Mouse (Mus musculus) liver, embryonic 13.5 days (tissue): ENCODE measurements around the gene H2al1m. TPM values are rescaled to one million over a fixed set of nuclear protein-coding genes. Genes with fewer than 3 reads are reported as not detected.
"Not testable (repeated sequence)": the region's sequence is repeated elsewhere in the genome, so short reads cannot be mapped to it uniquely, and the experiment has no call there.

Experiments used
- ATAC-seq: fragments of 200-750 bp; cut with Nextera tagmentation; 2 replicates; pipeline ENCODE4 v1.8.0; 2017; ENCODE audit warnings: low read depth, mild to moderate bottlenecking, moderate number of reproducible peaks, moderate library complexity
- DNase-seq: peaks from one replicate; pipeline ENCODE4 v3.0.0; 2022
- H3K27ac ChIP-seq: fragments of 300-500 bp; sonication (generic); 2 replicates; pipeline ENCODE4 v1.5.1; 2015; ENCODE audit warnings: moderate library complexity, mild to moderate bottlenecking, inconsistent platforms
- H3K27me3 ChIP-seq: fragments of 300-500 bp; sonication (generic); 2 replicates; pipeline ENCODE4 v1.6.1; 2015; ENCODE audit warnings: mild to moderate bottlenecking, inconsistent platforms
- H3K36me3 ChIP-seq: fragments of 300-500 bp; sonication (generic); 2 replicates; pipeline ENCODE4 v1.6.1; 2015; ENCODE audit warnings: mild to moderate bottlenecking, inconsistent platforms
- H3K4me1 ChIP-seq: fragments of 300-500 bp; sonication (generic); replicated peaks from 2 replicates; pipeline ENCODE4 v1.6.1; 2015; ENCODE audit warnings: inconsistent platforms
- H3K4me2 ChIP-seq: fragments of 300-500 bp; sonication (generic); 2 replicates; pipeline ENCODE4 v1.6.1; 2015; ENCODE audit warnings: inconsistent platforms, mild to moderate bottlenecking, moderate library complexity
- H3K4me3 ChIP-seq: fragments of 300-500 bp; sonication (generic); replicated peaks from 2 replicates; pipeline ENCODE4 v1.5.1; 2015; ENCODE audit warnings: mild to moderate bottlenecking, inconsistent platforms
- H3K9ac ChIP-seq: fragments of 300-500 bp; sonication (generic); 2 replicates; pipeline ENCODE4 v1.6.1; 2015; ENCODE audit warnings: mild to moderate bottlenecking, inconsistent platforms
- H3K9me3 ChIP-seq: fragments of 300-500 bp; sonication (generic); replicated peaks from 2 replicates; pipeline ENCODE4 v1.6.1; 2016; ENCODE audit warnings: inconsistent platforms
- WGBS: fragments of 180-500 bp; shearing (Covaris S2); methylation state at CpG from one replicate; pipeline ENCODE4 v1.1.7; 2015; ENCODE audit not compliant: insufficient replicate concordance; 5-methylcytosine and 5-hydroxymethylcytosine counted together
- polyA plus RNA-seq: library from polyadenylated mRNA; unstranded; fragments of >200 nt; fragmentation: Nextera tagmentation; extraction: Ambion mirVana; gene quantifications from 2 replicates; pipeline ENCODE4 v1.2.1, GENCODE M21; 2015

Gene H2al1m
- polyA plus RNA-seq, result 1.5 and 1.8 TPM in 2 replicates

DNA sequence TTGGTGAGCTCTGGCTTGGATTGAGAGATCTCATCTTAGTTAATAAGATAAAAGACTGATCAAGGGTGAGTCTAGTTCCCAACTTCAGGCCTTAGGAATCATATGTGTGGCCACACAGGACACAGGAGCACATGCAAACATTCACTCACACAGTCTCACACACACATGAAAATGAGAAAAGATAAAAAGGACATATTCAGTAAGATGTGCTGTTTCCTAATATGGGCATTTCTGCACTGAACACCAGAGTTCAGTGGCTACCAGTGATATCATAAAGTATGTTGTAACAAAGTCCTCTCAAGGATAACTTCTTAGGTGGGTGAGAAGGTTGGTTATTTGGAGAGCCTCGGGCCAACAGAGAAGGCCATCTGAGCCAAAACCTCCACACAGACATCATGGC is at the start of gene H2al1m:
Gene H2al1m (plus strand): TSS at position 301 of the 400 bp plus-strand sequence.
- not testable (repeated sequence) for H3K9me3 ChIP-seq, H3K27ac ChIP-seq, H3K36me3 ChIP-seq, H3K9ac ChIP-seq, DNase-seq, ATAC-seq, H3K4me3 ChIP-seq, H3K27me3 ChIP-seq, H3K4me1 ChIP-seq, H3K4me2 ChIP-seq
- no CpG with 5 or more reads among the region's 1 CpGs for WGBS

DNA sequence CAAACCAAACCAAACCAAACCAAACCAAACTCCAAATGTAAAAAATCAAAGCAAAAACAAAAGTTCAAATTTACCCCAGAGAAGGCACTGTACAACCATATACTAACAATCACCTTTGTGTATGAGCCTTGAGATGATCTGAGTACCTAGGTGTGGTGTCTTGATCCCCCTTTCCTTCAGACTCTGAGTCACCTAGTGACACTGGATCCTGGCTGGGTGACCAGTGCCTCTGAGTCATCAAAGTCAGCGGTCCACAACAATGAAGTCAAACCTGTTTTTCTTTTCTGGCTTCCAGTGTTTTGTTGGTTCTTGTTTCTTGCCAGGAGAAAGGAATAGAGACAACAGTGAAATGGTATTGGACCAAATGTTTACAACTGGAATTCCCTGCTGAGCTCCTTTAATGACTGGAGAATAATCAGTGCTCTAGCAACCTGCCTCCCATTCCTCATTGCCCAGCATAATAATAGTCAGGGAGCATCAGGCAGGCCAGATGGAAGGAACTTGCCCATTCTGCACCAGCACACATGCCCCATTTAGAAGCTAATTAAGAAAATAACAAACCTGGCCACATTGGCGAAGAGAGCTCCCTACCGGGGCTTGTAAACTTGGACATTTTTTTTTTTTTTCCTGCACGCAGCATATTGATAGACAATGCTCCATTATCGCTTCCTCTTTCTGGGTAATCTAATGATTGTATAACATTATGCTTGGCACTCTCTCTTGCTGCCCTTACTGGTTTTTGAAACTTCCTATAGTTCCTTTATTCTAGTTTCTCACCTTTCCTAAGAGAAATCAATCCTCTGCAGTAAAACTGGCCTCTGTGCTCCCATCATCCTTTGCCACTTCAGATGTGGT is 42.6 kb upstream of the H2al1m start:
- H3K36me3 ChIP-seq, result no peaks in the 10 kb centered on the region
- no peak overlapping the region for H3K4me2 ChIP-seq
- H3K4me1 ChIP-seq, result peaks cover 27% of the 10 kb centered on the region
- no peak overlapping the region for H3K27ac ChIP-seq
- H3K9ac ChIP-seq, result no peak overlapping the region
- DNase-seq (no peak), ATAC-seq (no peak)
- no peaks in the 10 kb centered on the region for H3K9me3 ChIP-seq
- WGBS, result 72% methylated on average over 5 of the region's 5 CpGs
- no peak overlapping the region for H3K4me3 ChIP-seq
- no peaks in the 10 kb centered on the region for H3K27me3 ChIP-seq

DNA sequence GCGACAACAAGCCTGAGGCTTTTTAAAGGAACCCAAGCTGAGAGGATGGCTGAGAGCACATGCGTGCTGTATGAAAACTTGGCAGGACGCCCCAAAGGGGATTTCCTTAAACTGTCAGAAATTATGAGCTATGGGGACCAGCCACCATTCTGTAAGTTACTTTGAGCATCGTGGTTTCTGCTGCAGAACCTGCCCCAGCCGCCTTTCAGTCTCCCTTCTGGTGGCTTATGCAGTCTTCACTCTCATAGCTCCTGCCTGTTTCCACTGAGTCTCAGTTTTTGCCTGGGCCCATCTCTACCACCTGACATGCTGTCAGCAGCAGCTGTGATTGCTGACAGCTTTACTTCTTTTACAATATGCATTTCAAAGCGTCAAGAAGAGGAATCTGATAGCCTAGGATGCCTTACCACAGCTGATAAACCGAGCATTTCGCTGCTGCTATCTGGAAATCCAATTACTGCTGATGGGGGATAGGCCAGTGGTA is 40.1 kb upstream of the H2al1m start:
- Histone ChIP-seq H3K4me1 (peaks cover 47% of the 10 kb centered on the region), H3K27ac (peak overlapping the region; percentile 78), H3K9me3 (no peaks in the 10 kb centered on the region), H3K4me2 (peak overlapping the region; percentile 17; the same call in 1 of the 2 replicates), H3K27me3 (no peaks in the 10 kb centered on the region), H3K9ac (peak overlapping the region; percentile 33; the same call in 1 of the 2 replicates), H3K4me3 (no peak overlapping the region), H3K36me3 (no peaks in the 10 kb centered on the region)
- 43% methylated on average over 8 of the region's 8 CpGs for WGBS
- DNase-seq, result no peak
- ATAC-seq, result no peak; the same call in 1 of the 2 replicates

DNA sequence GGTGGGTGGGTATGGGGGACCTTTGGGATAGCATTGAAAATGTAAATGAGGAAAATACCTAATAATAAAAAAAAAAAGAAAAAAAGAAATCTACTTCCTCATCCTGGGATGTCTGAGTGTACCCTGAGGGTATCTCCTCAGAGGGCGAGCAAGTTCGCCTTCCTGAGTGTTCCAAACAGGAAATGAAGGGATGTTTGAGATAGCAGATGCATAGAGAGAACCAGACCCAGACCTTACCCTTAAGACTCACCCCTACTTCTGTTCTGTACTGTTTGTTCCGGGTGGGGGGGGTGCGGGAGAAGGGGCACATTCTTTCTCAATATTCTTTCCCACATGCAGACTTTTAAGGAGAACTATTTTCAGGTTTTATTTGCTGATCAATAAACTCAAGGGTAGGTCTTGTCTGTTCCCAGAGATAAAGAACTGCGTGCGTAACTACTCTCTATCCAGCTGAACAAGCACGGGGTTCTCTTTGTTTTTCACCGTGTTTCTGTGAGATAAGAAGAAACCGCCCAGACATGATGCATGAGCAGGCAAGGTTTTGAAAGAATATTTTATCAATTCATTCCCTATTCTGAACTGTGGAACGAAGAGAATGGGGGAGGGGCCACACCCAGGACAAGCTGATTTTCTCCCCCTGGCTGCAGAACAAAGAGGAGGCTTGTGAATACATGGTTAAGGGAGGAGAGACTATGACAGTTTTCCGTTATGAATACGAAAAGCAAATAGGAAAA is 38.8 kb upstream of the H2al1m start:
- H3K27me3 ChIP-seq, result no peaks in the 10 kb centered on the region
- peaks cover 60% of the 10 kb centered on the region for H3K4me1 ChIP-seq
- H3K4me3 ChIP-seq, result peak overlapping the region; percentile 23; the same call in 1 of the 2 replicates
- peak overlapping the region; percentile 89 for H3K27ac ChIP-seq
- H3K4me2 ChIP-seq, result peak overlapping the region; percentile 47
- H3K36me3 ChIP-seq, result no peaks in the 10 kb centered on the region
- ATAC-seq (peak; percentile 96), DNase-seq (peak; percentile 73)
- H3K9ac ChIP-seq, result peak overlapping the region; percentile 49
- no peaks in the 10 kb centered on the region for H3K9me3 ChIP-seq
- WGBS, result 24% methylated on average over 12 of the region's 12 CpGs

DNA sequence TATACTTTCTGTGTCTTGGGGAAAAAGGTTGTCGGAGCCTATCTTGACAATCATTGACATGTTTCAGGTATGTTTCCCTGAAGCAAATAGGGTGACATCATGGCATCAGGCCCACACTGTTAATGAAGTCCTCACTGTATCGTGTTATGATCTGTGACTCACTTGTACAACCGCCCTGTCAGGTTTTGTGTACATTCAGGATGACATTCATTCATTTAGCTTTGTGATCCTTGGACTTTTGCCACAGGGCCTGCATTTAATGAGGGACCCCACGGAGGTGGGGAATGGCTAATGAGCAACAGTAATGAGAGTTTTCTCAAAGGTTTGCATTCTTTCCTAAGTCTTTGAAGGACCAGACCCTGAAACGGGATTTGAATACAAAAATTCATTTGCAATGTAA is 34.7 kb upstream of the H2al1m start:
- Histone ChIP-seq H3K27ac (peak overlapping the region; percentile 39), H3K4me3 (no peak overlapping the region), H3K4me1 (peaks cover 46% of the 10 kb centered on the region), H3K4me2 (no peak overlapping the region), H3K27me3 (no peaks in the 10 kb centered on the region), H3K9me3 (no peaks in the 10 kb centered on the region), H3K36me3 (no peaks in the 10 kb centered on the region), H3K9ac (no peak overlapping the region)
- 73% methylated on average over 5 of the region's 5 CpGs for WGBS
- ATAC-seq (no peak), DNase-seq (no peak)

DNA sequence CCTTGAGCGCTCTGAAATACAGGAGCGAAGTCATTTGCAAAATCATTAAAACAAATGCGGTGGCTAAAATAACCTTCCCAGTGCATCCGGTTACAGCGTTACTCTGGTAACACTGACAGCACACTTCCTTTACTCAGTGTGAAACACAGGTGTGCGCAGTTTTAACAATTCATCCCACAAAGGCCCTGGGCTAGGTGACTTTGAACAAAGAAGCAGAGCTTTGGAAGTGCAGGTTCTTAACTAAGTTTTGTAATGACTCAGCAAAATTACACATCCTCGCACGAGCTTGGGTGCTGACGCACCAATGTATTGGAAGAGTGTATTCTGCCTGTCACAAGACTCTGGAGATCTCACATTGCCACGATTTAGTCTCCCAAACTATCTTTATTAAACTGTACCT is 29.6 kb upstream of the H2al1m start:
- Histone ChIP-seq H3K4me2 (peak overlapping the region; percentile 57), H3K9me3 (no peaks in the 10 kb centered on the region), H3K27ac (peak overlapping the region; percentile 72), H3K4me3 (peak overlapping the region; percentile 44), H3K4me1 (peaks cover 19% of the 10 kb centered on the region), H3K27me3 (no peaks in the 10 kb centered on the region), H3K9ac (peak overlapping the region; percentile 53), H3K36me3 (no peaks in the 10 kb centered on the region)
- DNase-seq, result no peak
- WGBS, result 58% methylated on average over 10 of the region's 10 CpGs
- ATAC-seq, result peak; percentile 60

DNA sequence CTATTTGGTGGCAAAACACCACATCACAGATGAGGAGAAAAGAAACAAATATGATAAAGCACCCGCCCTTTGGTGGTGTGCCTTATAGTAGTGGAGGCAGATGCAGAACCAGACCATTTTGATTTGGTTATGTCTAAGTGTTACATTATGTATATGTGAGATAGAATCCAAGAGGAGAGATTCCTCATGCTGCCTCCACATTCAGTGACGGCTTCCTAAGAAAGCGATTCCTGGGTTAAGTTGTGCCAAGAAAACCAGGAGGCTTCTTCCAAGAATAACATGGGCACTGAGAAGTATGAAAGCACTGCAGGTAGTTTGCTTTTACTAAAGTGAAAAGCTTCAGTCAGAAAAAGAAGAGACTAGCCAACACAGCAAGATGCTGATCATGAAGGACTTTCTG is 28.7 kb upstream of the H2al1m start:
- no peaks in the 10 kb centered on the region for H3K36me3 ChIP-seq
- peak overlapping the region; percentile 57 for H3K4me3 ChIP-seq
- peak overlapping the region; percentile 70 for H3K9ac ChIP-seq
- H3K27ac ChIP-seq, result peak overlapping the region; percentile 88
- H3K4me2 ChIP-seq, result peak overlapping the region; percentile 55
- no peak for DNase-seq
- no peak for ATAC-seq
- H3K9me3 ChIP-seq, result no peaks in the 10 kb centered on the region
- 66% methylated on average over 3 of the region's 3 CpGs for WGBS
- peaks cover 14% of the 10 kb centered on the region for H3K4me1 ChIP-seq
- no peaks in the 10 kb centered on the region for H3K27me3 ChIP-seq

DNA sequence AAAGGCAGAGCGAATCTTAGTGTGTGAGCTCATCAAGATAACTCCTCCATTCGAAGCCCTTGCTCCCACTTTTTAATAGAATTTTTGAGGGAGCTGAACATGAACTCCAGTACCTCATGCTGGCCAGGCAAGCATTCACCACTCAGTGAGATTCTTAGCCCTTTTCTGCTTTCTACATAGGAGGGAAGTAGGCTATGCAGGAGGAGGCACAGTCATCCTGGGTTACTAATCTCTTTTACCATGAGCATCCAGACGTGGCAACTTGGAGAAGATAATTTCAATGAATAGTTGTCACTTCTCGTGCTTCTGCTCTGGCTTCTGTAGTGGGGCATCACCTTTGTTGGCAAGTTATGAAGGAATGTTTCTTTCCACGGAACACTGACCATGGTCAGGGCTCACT is 26.8 kb upstream of the H2al1m start, which contains the start of gene Gm14862:
Gene Gm14862 (minus strand): TSS at position 134 of the 400 bp plus-strand sequence.
- DNase-seq, result peak; percentile 43
- no peaks in the 10 kb centered on the region for H3K9me3 ChIP-seq
- WGBS, result 48% methylated on average over 5 of the region's 5 CpGs
- peak within 1 kb of the TSS; percentile 57 for H3K4me3 ChIP-seq
- no peaks in the 10 kb centered on the region for H3K27me3 ChIP-seq
- peak; percentile 90 for ATAC-seq
- H3K4me2 ChIP-seq, result peak within 1 kb of the TSS; percentile 55
- no peaks in the 10 kb centered on the region for H3K36me3 ChIP-seq
- H3K27ac ChIP-seq, result peak within 1 kb of the TSS; percentile 88
- peak within 1 kb of the TSS; percentile 70 for H3K9ac ChIP-seq
- H3K4me1 ChIP-seq, result peaks cover 14% of the 10 kb centered on the region

DNA sequence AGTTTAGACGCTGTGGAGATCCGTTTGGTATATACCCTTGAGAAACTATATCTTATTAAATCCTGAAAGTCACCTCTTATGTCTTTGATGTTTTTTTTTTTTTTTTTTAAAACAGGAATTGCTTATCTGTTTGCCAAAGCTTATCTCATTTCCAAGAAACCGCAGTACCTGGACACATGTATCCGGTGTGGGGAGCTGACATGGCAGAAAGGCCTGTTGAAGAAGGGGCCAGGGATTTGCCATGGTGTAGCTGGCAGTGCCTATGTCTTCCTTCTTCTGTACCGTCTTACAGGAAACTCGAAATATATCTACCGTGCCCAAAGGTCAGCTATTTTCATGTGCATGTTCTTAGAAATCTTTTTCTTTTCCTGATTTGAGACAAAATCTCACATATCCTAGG is 25.7 kb upstream of the H2al1m start:
- WGBS, result 50% methylated on average over 7 of the region's 7 CpGs
- peak overlapping the region; percentile 88 for H3K27ac ChIP-seq
- 0 out of 2 replicates have a peak overlapping the region, but pooled peaks have one; percentile 5 for H3K4me2 ChIP-seq
- H3K4me1 ChIP-seq, result peaks cover 13% of the 10 kb centered on the region
- DNase-seq (no peak), ATAC-seq (0 out of 2 replicates have a peak, but pooled peaks have one; percentile 37)
- no peaks in the 10 kb centered on the region for H3K27me3 ChIP-seq
- no peak overlapping the region; the same call in 1 of the 2 replicates for H3K9ac ChIP-seq
- H3K36me3 ChIP-seq, result no peaks in the 10 kb centered on the region
- H3K9me3 ChIP-seq, result no peaks in the 10 kb centered on the region
- H3K4me3 ChIP-seq, result no peak overlapping the region

DNA sequence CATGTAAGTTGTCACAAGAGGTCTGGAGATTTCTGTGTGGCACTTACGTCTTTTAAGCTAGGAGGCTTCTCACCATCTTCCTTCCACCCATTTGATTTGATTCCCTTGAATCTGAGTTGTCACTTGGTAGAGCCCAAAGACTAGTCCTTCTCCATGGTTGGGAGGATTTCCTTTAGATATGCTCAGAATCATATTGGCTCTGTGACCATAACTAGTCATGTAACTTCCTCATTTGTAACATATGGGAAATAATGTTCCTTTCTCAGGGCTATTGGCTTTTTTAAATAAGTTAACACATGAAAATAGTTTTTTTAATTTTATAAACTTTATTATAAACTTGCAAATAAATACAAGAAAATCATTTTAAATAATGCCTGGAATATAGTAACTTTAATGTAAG is 24.3 kb upstream of the H2al1m start:
- H3K9ac ChIP-seq, result no peak overlapping the region
- H3K4me1 ChIP-seq, result peaks cover 12% of the 10 kb centered on the region
- H3K4me2 ChIP-seq, result no peak overlapping the region
- H3K4me3 ChIP-seq, result no peak overlapping the region
- H3K27me3 ChIP-seq, result no peaks in the 10 kb centered on the region
- DNase-seq, result no peak
- no peak overlapping the region for H3K27ac ChIP-seq
- no peaks in the 10 kb centered on the region for H3K36me3 ChIP-seq
- H3K9me3 ChIP-seq, result no peaks in the 10 kb centered on the region
- WGBS, result 68% methylated on average over 1 of the region's 1 CpGs
- ATAC-seq, result no peak

DNA sequence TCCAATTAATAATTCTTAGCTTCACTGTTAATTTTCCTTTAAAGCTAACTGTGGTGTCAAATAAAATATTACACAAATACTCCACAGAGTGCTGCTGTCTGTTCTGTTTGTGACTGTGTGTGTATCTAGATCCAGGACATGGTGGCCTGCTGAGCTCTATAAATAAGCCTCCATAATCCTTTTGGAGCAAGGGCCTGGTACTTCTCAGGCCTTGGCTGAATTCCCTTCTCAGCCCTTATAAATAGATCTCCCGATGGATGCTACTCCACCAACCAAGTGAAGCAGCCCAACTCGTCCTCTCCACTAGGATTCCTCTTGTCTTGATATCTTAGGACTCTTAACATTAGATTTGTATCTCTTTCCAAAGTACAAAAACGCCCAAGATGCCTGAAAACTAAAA is 12.5 kb upstream of the H2al1m start:
- Histone ChIP-seq H3K4me3 (no peak overlapping the region), H3K4me1 (peaks cover 6% of the 10 kb centered on the region; the same call in 1 of the 2 replicates), H3K4me2 (peak overlapping the region; percentile 65), H3K36me3 (no peaks in the 10 kb centered on the region), H3K27ac (peak overlapping the region; percentile 94), H3K9me3 (no peaks in the 10 kb centered on the region), H3K9ac (peak overlapping the region; percentile 90; the same call in 1 of the 2 replicates), H3K27me3 (no peaks in the 10 kb centered on the region)
- WGBS, result 55% methylated on average over 3 of the region's 3 CpGs
- DNase-seq (no peak), ATAC-seq (no peak)
